Mouse (Mus musculus) activated CD4-positive, CD25-positive, alpha-beta regulatory T cell (primary cell): ENCODE measurements around the gene Olfr716. TPM values are rescaled to one million over a fixed set of nuclear protein-coding genes. Genes with fewer than 3 reads are reported as not detected.

Experiments
- polyA plus RNA-seq, 2 experiments: library from polyadenylated mRNA; unstranded; fragments of 100-300 nt; shearing (Covaris generic); gene quantifications; one replicate each; pipeline ENCODE4 v1.2.1; 2017

Gene Olfr716
- polyA plus RNA-seq: under 1 TPM in 1 of 2 experiments, not detected in 1; 0.98 TPM

DNA sequence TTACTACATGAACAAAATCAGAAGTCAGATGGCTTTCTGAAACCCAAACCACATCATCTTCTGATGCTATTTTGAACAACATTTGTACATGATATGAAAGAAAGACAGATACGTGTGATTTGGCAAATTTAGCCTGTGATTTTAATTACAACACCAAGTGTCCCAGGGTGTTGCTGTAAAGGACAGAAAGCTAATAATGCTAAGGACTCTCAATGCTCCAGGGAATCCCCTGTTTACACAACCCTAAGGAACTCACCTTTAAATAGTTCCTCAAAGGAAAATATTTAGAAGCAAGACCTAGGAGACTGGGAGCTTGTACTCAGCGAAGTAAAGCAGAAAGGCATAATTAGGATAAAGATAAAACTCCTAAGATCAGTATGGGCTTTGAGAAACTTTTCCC is at the start of gene Olfr716:
TSS of gene Olfr716 (plus strand) at position 301 of the 400 bp plus-strand sequence.

GRCm38 (mm10) chr7:107092920-107093319 is 45.2 kb upstream of the Olfr716 start, which contains the start of gene Olfr17:
Gene Olfr17, plus strand, starts transcription at chr7:107093220.

GRCm38 (mm10) chr7:107110269-107110668 is 27.9 kb upstream of the Olfr716 start, which contains the start of gene Olfr715b:
Gene Olfr715b, minus strand, starts transcription at chr7:107110369.

DNA sequence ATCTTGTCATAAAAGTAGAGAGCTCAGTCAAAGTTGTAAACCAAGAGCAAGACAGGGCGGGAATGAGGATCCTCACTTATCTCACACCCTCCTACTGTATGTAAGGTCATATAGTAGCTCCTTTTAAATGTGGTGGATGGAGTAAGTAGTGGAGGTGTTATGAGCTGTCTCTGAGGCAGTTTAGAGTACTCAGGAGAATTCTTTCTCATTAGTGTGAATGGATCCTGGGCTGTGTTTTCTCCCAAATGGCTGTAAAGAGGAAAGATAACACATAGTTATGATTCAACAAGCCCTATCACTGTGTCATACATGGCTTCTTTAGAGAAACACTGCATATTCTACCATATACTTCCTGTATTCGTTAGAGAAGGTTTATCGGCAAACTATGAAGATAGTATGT is 7.1 kb upstream of the Olfr716 start, which contains the start of gene Olfr715:
TSS of gene Olfr715 (minus strand) at position 101 of the 400 bp plus-strand sequence.

GRCm38 (mm10) chr7:107166690-107167089 is 28.6 kb downstream of the Olfr716 start, which contains the start of gene Nlrp14:
Gene Nlrp14, plus strand, starts transcription at chr7:107166990.

Other genes starting within 250 kb of the Olfr716 start
- gene Olfr707, start 237.1 kb upstream of the Olfr716 start, polyA plus RNA-seq: not detected
- under 1 TPM in 1 of 2 experiments, not detected in 1; 0.28 TPM for gene Olfr1532-ps1, start 230.3 kb upstream of the Olfr716 start, polyA plus RNA-seq
- under 1 TPM in 1 of 2 experiments, not detected in 1; 0.42 TPM for gene Olfr709-ps1, start 206.1 kb upstream of the Olfr716 start, polyA plus RNA-seq
- not detected for gene Olfr710, start 190.0 kb upstream of the Olfr716 start, polyA plus RNA-seq
- gene Olfr6, start 174.4 kb upstream of the Olfr716 start, polyA plus RNA-seq: under 1 TPM in 1 of 2 experiments, not detected in 1; 0.18 TPM
- under 1 TPM in 1 of 2 experiments, not detected in 1; 0.15 TPM for gene Olfr711, start 162.9 kb upstream of the Olfr716 start, polyA plus RNA-seq
- not detected for gene Olfr2, start 132.3 kb upstream of the Olfr716 start, polyA plus RNA-seq
- gene Olfr713, start 107.2 kb upstream of the Olfr716 start, polyA plus RNA-seq: not detected
- not detected for gene Olfr714, start 67.3 kb upstream of the Olfr716 start, polyA plus RNA-seq
- under 1 TPM; 0.14 to 0.17 TPM for gene Olfr17, start 45.1 kb upstream of the Olfr716 start, polyA plus RNA-seq
- not detected for gene Olfr715b, start 28.0 kb upstream of the Olfr716 start, polyA plus RNA-seq
- under 1 TPM in 1 of 2 experiments, not detected in 1; 0.05 TPM for gene Olfr715, start 7.2 kb upstream of the Olfr716 start, polyA plus RNA-seq
- not detected for gene Nlrp14, start 28.7 kb downstream of the Olfr716 start, polyA plus RNA-seq
- not detected for gene Rbmxl2, start 71.1 kb downstream of the Olfr716 start, polyA plus RNA-seq
- not detected for gene Syt9, start 232.4 kb downstream of the Olfr716 start, polyA plus RNA-seq